Comparison of ENCODE assay signal across 8 mouse cellular contexts in genomic region chr2:10049456-10049855, GRCm38 (mm10). TPM values are rescaled to one million over a fixed set of nuclear protein-coding genes. Genes with fewer than 3 reads are reported as not detected.
DNase-seq lines count a peak whose midpoint lies in the region; ATAC-seq and TF ChIP-seq lines count a peak whose summit lies in the region.

No protein-coding gene starts in this region.

- H3K9me3 ChIP-seq in embryonic facial prominence, embryonic 14.5 days (ENCODE audit: control insufficient read depth, low read length), result no peaks in the 10 kb centered on the region
- H3K9me3 ChIP-seq in limb, embryonic 11.5 days (ENCODE audit: control insufficient read depth, low read length), result no peaks in the 10 kb centered on the region
- no peaks in the 10 kb centered on the region for H3K9me3 ChIP-seq in neural tube, embryonic 13.5 days

- ATAC-seq in embryonic facial prominence, embryonic 14.5 days (ENCODE audit: low read depth), result no peak
- no peak for ATAC-seq in limb, embryonic 11.5 days (ENCODE audit: insufficient number of reproducible peaks, low FRiP score, low TSS enrichment, low read depth)
- no peak for ATAC-seq in neural tube, embryonic 13.5 days (ENCODE audit: low read depth)

- peak overlapping the region; percentile 46 for H3K4me3 ChIP-seq in lung, adult 2 months (replicated peaks; ENCODE audit: extremely low read depth, low read depth, low read length)
- H3K4me3 ChIP-seq in embryonic facial prominence, embryonic 14.5 days (ENCODE audit: low read depth, low read length), result peak overlapping the region; percentile 83
- peak overlapping the region; percentile 97 for H3K4me3 ChIP-seq in limb, embryonic 11.5 days (ENCODE audit: low read depth, low read length)
- peak overlapping the region; percentile 99 for H3K4me3 ChIP-seq in neural tube, embryonic 13.5 days

- H3K36me3 ChIP-seq in embryonic facial prominence, embryonic 14.5 days (ENCODE audit: control insufficient read depth, insufficient read depth, low read length), result peaks cover 7% of the 10 kb centered on the region
- H3K36me3 ChIP-seq in limb, embryonic 11.5 days (ENCODE audit: control insufficient read depth, insufficient read depth, low read length), result peaks cover 5% of the 10 kb centered on the region; the same call in 1 of the 2 replicates
- peaks cover 8% of the 10 kb centered on the region for H3K36me3 ChIP-seq in neural tube, embryonic 13.5 days

- no peak for DNase-seq in lung, adult 2 months
- DNase-seq in lung, postnatal 10 days, result no peak
- DNase-seq in embryonic facial prominence, embryonic 14.5 days (ENCODE audit: low spot score), result no peak
- no peak for DNase-seq in limb, embryonic 11.5 days (ENCODE audit: low spot score)
- no peak for DNase-seq in gastrocnemius, postnatal 10 days
- no peak for DNase-seq in adrenal gland, adult 8-10 months
- no peak for DNase-seq in left cerebral cortex, postnatal 36 days (ENCODE audit: low spot score in 2 of 2)

- peak overlapping the region; percentile 65 for H3K4me2 ChIP-seq in embryonic facial prominence, embryonic 14.5 days (ENCODE audit: low read depth, low read length)
- H3K4me2 ChIP-seq in limb, embryonic 11.5 days (ENCODE audit: low read depth, severe bottlenecking), result peak overlapping the region; percentile 57
- H3K4me2 ChIP-seq in neural tube, embryonic 13.5 days, result peak overlapping the region; percentile 74

- TF ChIP-seq CTCF in lung, adult 2 months (IDR thresholded peaks at IDR 0.05; ENCODE audit: insufficient read depth, low read length), result no peak

- TF ChIP-seq POLR2A in lung, adult 2 months (IDR thresholded peaks at IDR 0.05; ENCODE audit: borderline replicate concordance, extremely low read depth, low read depth, low read length), result no peak

- peak overlapping the region; percentile 47; the same call in 1 of the 2 replicates for H3K9ac ChIP-seq in embryonic facial prominence, embryonic 14.5 days (ENCODE audit: low read depth, low read length)
- no peak overlapping the region for H3K9ac ChIP-seq in limb, embryonic 11.5 days (ENCODE audit: low read length)
- peak overlapping the region; percentile 58 for H3K9ac ChIP-seq in neural tube, embryonic 13.5 days

- peaks cover 6% of the 10 kb centered on the region for H3K4me1 ChIP-seq in lung, adult 2 months (ENCODE audit: control insufficient read depth, insufficient read depth, low read length)
- 0 out of 2 replicates have a peak, but pooled peaks cover 9% of the 10 kb centered on the region for H3K4me1 ChIP-seq in embryonic facial prominence, embryonic 14.5 days (ENCODE audit: control insufficient read depth, insufficient read depth, low read length)
- peaks cover 5% of the 10 kb centered on the region; the same call in 1 of the 2 replicates for H3K4me1 ChIP-seq in limb, embryonic 11.5 days (ENCODE audit: control insufficient read depth, insufficient read depth, low read length)
- H3K4me1 ChIP-seq in neural tube, embryonic 13.5 days (replicated peaks), result peaks cover 27% of the 10 kb centered on the region

- intact Hi-C loops in left cerebral cortex, postnatal 36 days (cut with DNase I), result no loop called here

- 12% methylated on average over 10 of the region's 10 CpGs for WGBS in lung, adult 2 months
- 19% methylated on average over 10 of the region's 10 CpGs for WGBS in embryonic facial prominence, embryonic 14.5 days
- WGBS in limb, embryonic 11.5 days, result 11% methylated on average over 10 of the region's 10 CpGs
- 15% methylated on average over 10 of the region's 10 CpGs for WGBS in neural tube, embryonic 13.5 days

- H3K27me3 ChIP-seq in embryonic facial prominence, embryonic 14.5 days (replicated peaks; ENCODE audit: control insufficient read depth, insufficient read depth, low read length), result no peaks in the 10 kb centered on the region
- H3K27me3 ChIP-seq in limb, embryonic 11.5 days (ENCODE audit: control insufficient read depth, insufficient read depth, low read length), result no peaks in the 10 kb centered on the region
- no peaks in the 10 kb centered on the region for H3K27me3 ChIP-seq in neural tube, embryonic 13.5 days

- no peak overlapping the region for H3K27ac ChIP-seq in embryonic facial prominence, embryonic 14.5 days (replicated peaks; ENCODE audit: low read depth, low read length)
- no peak overlapping the region for H3K27ac ChIP-seq in limb, embryonic 11.5 days (replicated peaks; ENCODE audit: low read depth, low read length)
- no peak overlapping the region for H3K27ac ChIP-seq in neural tube, embryonic 13.5 days (replicated peaks)

RNA-seq across cellular contexts. Expression of gene Taf3, which starts 1.1 kb away (rescaled TPM):
- 5.8 and 8.7 TPM in 2 replicates for polyA plus RNA-seq in lung, adult 2 months (2012; rRNA removed)
- 10.9 and 11.6 TPM in 2 replicates for polyA plus RNA-seq in embryonic facial prominence, embryonic 14.5 days (2014; fragmentation: Nextera tagmentation; extraction: Ambion mirVana)
- 17.3 and 19.0 TPM in 2 replicates for polyA plus RNA-seq in limb, embryonic 11.5 days (2014; fragmentation: Nextera tagmentation; extraction: Ambion mirVana)
- polyA plus RNA-seq in neural tube, embryonic 13.5 days (2015; fragmentation: Nextera tagmentation; extraction: Ambion mirVana), result 14.2 and 14.6 TPM in 2 replicates
- 1 to 10 TPM; 7.4 to 7.6 TPM for total RNA-seq in gastrocnemius, postnatal 10 days (2021)
- total RNA-seq in adrenal gland, adult 8-10 months (2022), result 10 to 100 TPM; 11.8 to 12.7 (median 12.4) TPM
- 10 to 100 TPM; 13.0 to 17.4 TPM for total RNA-seq in left cerebral cortex, postnatal 36 days (2021)

RNA-seq across cellular contexts. Expression of gene Atp5c1, which starts 30.9 kb away (rescaled TPM):
- 125 and 180 TPM in 2 replicates for polyA plus RNA-seq in lung, adult 2 months (2012; rRNA removed)
- 611 and 614 TPM in 2 replicates for polyA plus RNA-seq in embryonic facial prominence, embryonic 14.5 days (2014; fragmentation: Nextera tagmentation; extraction: Ambion mirVana)
- 562 and 607 TPM in 2 replicates for polyA plus RNA-seq in limb, embryonic 11.5 days (2014; fragmentation: Nextera tagmentation; extraction: Ambion mirVana)
- 532 and 575 TPM in 2 replicates for polyA plus RNA-seq in neural tube, embryonic 13.5 days (2015; fragmentation: Nextera tagmentation; extraction: Ambion mirVana)
- 100 to 1,000 TPM; 647 to 734 TPM for total RNA-seq in gastrocnemius, postnatal 10 days (2021)
- total RNA-seq in adrenal gland, adult 8-10 months (2022), result 100 to 1,000 TPM; 232 to 390 (median 312) TPM
- total RNA-seq in left cerebral cortex, postnatal 36 days (2021), result 100 to 1,000 TPM; 247 to 250 TPM

RNA-seq across cellular contexts. Expression of gene Kin, which starts 30.9 kb away (rescaled TPM):
- polyA plus RNA-seq in lung, adult 2 months (2012; rRNA removed), result 1.7 TPM in 2 replicates
- 22.7 and 24.3 TPM in 2 replicates for polyA plus RNA-seq in embryonic facial prominence, embryonic 14.5 days (2014; fragmentation: Nextera tagmentation; extraction: Ambion mirVana)
- 36.5 and 39.9 TPM in 2 replicates for polyA plus RNA-seq in limb, embryonic 11.5 days (2014; fragmentation: Nextera tagmentation; extraction: Ambion mirVana)
- polyA plus RNA-seq in neural tube, embryonic 13.5 days (2015; fragmentation: Nextera tagmentation; extraction: Ambion mirVana), result 34.4 and 36.9 TPM in 2 replicates
- total RNA-seq in gastrocnemius, postnatal 10 days (2021), result 1 to 10 TPM; 6.4 to 9.5 TPM
- 10 to 100 TPM; 12.3 to 18.2 (median 15.6) TPM for total RNA-seq in adrenal gland, adult 8-10 months (2022)
- total RNA-seq in left cerebral cortex, postnatal 36 days (2021), result 10 to 100 TPM; 10.8 to 13.6 TPM

Comparison
In these comparisons a context has a peak if more than half of its experiments do, and no peak if none do; other contexts are left out.
1. H3K4me3 ChIP-seq: peak in every context shown above with its lines; median percentile 99 in neural tube, embryonic 13.5 days; 97 in limb, embryonic 11.5 days; 83 in embryonic facial prominence, embryonic 14.5 days; 46 in lung, adult 2 months.